Mouse (Mus musculus) stomach, postnatal 0 days (tissue): ENCODE results near the gene Gm20431. TPM values are rescaled to one million over a fixed set of nuclear protein-coding genes. Genes with fewer than 3 reads are reported as not detected.

Experiments
- ATAC-seq: fragments of 200-750 bp; cut with Nextera tagmentation; 2 replicates; pipeline ENCODE4 v1.8.0; 2017; ENCODE audit not compliant: low FRiP score, low TSS enrichment
- DNase-seq: peaks from one replicate; pipeline ENCODE4 v3.0.0-alpha.2; 2016; ENCODE audit warnings: low spot score
- H3K27ac ChIP-seq: fragments of 300-500 bp; sonication (generic); replicated peaks from 2 replicates; pipeline ENCODE4 v1.5.1; 2014; ENCODE audit warnings: mild to moderate bottlenecking, control low read depth
- H3K27me3 ChIP-seq: fragments of 300-500 bp; sonication (generic); 2 replicates; pipeline ENCODE4 v1.6.1; 2014; ENCODE audit warnings: low read length; ENCODE audit not compliant: control insufficient read depth, insufficient read depth
- H3K36me3 ChIP-seq: fragments of 300-500 bp; sonication (generic); 2 replicates; pipeline ENCODE4 v1.6.1; 2014; ENCODE audit warnings: low read length, mixed read lengths; ENCODE audit not compliant: control insufficient read depth, insufficient read depth
- H3K4me1 ChIP-seq: fragments of 300-500 bp; sonication (generic); replicated peaks from 2 replicates; pipeline ENCODE4 v1.6.1; 2014; ENCODE audit warnings: antibody characterized with exemption; ENCODE audit not compliant: control insufficient read depth, insufficient read depth
- H3K4me2 ChIP-seq: fragments of 300-500 bp; sonication (generic); replicated peaks from 2 replicates; pipeline ENCODE4 v1.6.1; 2014; ENCODE audit warnings: low read depth, mild to moderate bottlenecking, control low read depth, moderate library complexity
- H3K4me3 ChIP-seq: fragments of 300-500 bp; sonication (generic); 2 replicates; pipeline ENCODE4 v1.5.1; 2014; ENCODE audit warnings: low read depth, low read length, control low read depth
- H3K9ac ChIP-seq: fragments of 300-500 bp; sonication (generic); 2 replicates; pipeline ENCODE4 v1.6.1; 2014; ENCODE audit warnings: mild to moderate bottlenecking, low read length, control low read depth, mixed read lengths
- H3K9me3 ChIP-seq: fragments of 300-500 bp; sonication (generic); 2 replicates; pipeline ENCODE4 v1.6.1; 2016; ENCODE audit warnings: low read length; ENCODE audit not compliant: control insufficient read depth
- CTCF ChIP-seq: IDR thresholded peaks from 2 replicates; pipeline ENCODE4 v1.5.1; 2016; ENCODE audit warnings: antibody characterized with exemption, low read depth, mild to moderate bottlenecking, moderate library complexity
- EP300 ChIP-seq: optimal IDR thresholded peaks from 2 replicates; pipeline ENCODE3; 2016; ENCODE audit warnings: antibody characterized with exemption
- WGBS: fragments of 180-500 bp; shearing (Covaris S2); extraction: QIAGEN DNeasy Blood & Tissue Kit; methylation state at CpG from one replicate; pipeline ENCODE4 v1.1.7; 2014; 5-methylcytosine and 5-hydroxymethylcytosine counted together
- polyA plus RNA-seq: library from polyadenylated mRNA; unstranded; fragments of >200 nt; fragmentation: Nextera tagmentation; extraction: Ambion mirVana; gene quantifications from 2 replicates; pipeline ENCODE4 v1.2.1, GENCODE M21; 2015

The Gm20431 gene
- polyA plus RNA-seq, 1 experiment from 2014 or later, result 13.4 TPM

- Histone ChIP-seq H3K4me1 (0 out of 2 replicates have a peak, but pooled peaks cover 4% of the 10 kb centered on the region), H3K9me3 (no peaks in the 10 kb centered on the region), H3K27ac (peak overlapping the region; percentile 86), H3K4me3 (no peak overlapping the region), H3K36me3 (no peaks in the 10 kb centered on the region), H3K4me2 (no peak overlapping the region), H3K27me3 (no peaks in the 10 kb centered on the region), H3K9ac (peak overlapping the region; percentile 53)
- peak; percentile 16; the same call in 1 of the 2 replicates for ATAC-seq
- DNase-seq, result no peak
- WGBS, result 32% methylated on average over 14 of the region's 14 CpGs
- TF ChIP-seq EP300 (no peak), CTCF (no peak)
Measured at GRCm38 (mm10) chr2:167595761-167596171, 65.5 kb downstream of the Gm20431 start.

GRCm38 (mm10) chr2:167594444-167594934 lies 66.8 kb downstream of the Gm20431 start:
- Histone ChIP-seq H3K9ac (no peak overlapping the region), H3K4me3 (no peak overlapping the region), H3K9me3 (no peaks in the 10 kb centered on the region), H3K27ac (peak overlapping the region; percentile 86), H3K4me1 (0 out of 2 replicates have a peak, but pooled peaks cover 7% of the 10 kb centered on the region), H3K4me2 (no peak overlapping the region), H3K36me3 (no peaks in the 10 kb centered on the region), H3K27me3 (no peaks in the 10 kb centered on the region)
- ATAC-seq (peak; percentile 59; the same call in 1 of the 2 replicates), DNase-seq (peak; percentile 58)
- TF ChIP-seq CTCF, result peak; percentile 59
- TF ChIP-seq EP300, result no peak
- 28% methylated on average over 10 of the region's 10 CpGs for WGBS

GRCm38 (mm10) chr2:167593551-167594250 lies 67.6 kb downstream of the Gm20431 start:
- Histone ChIP-seq H3K9ac (no peak overlapping the region), H3K4me2 (no peak overlapping the region), H3K4me1 (0 out of 2 replicates have a peak, but pooled peaks cover 7% of the 10 kb centered on the region), H3K9me3 (no peaks in the 10 kb centered on the region), H3K27ac (peak overlapping the region; percentile 86), H3K27me3 (no peaks in the 10 kb centered on the region), H3K4me3 (no peak overlapping the region), H3K36me3 (no peaks in the 10 kb centered on the region)
- TF ChIP-seq EP300 (no peak), CTCF (no peak)
- WGBS, result 72% methylated on average over 4 of the region's 4 CpGs
- DNase-seq (no peak), ATAC-seq (no peak)

GRCm38 (mm10) chr2:167588774-167589577 lies 72.3 kb downstream of the Gm20431 start:
- H3K9ac ChIP-seq, result 0 out of 2 replicates have a peak overlapping the region, but pooled peaks have one; percentile 27
- DNase-seq, result peak; percentile 68
- peak overlapping the region; percentile 12 for H3K4me3 ChIP-seq

GRCm38 (mm10) chr2:167586976-167587375 lies 74.3 kb downstream of the Gm20431 start:
- Histone ChIP-seq H3K27me3 (no peaks in the 10 kb centered on the region), H3K4me2 (no peak overlapping the region), H3K9ac (no peak overlapping the region), H3K4me3 (no peak overlapping the region), H3K27ac (peak overlapping the region; percentile 70), H3K36me3 (no peaks in the 10 kb centered on the region), H3K9me3 (no peaks in the 10 kb centered on the region), H3K4me1 (0 out of 2 replicates have a peak, but pooled peaks cover 3% of the 10 kb centered on the region)
- ATAC-seq (peak; percentile 34; the same call in 1 of the 2 replicates), DNase-seq (peak; percentile 37)
- no peak for TF ChIP-seq CTCF
- no peak for TF ChIP-seq EP300
- 17% methylated on average over 9 of the region's 9 CpGs for WGBS

More at GRCm38 (mm10) chr2:167588774-167589577, 72.3 kb downstream of the Gm20431 start:
- ATAC-seq, result peak; percentile 77
- no peak for TF ChIP-seq EP300
- no peak for TF ChIP-seq CTCF
- peak overlapping the region; percentile 35 for H3K4me2 ChIP-seq
- peak overlapping the region; percentile 78 for H3K27ac ChIP-seq
- H3K27me3 ChIP-seq, result no peaks in the 10 kb centered on the region
- 32% methylated on average over 20 of the region's 21 CpGs for WGBS
- H3K36me3 ChIP-seq, result no peaks in the 10 kb centered on the region
- no peaks in the 10 kb centered on the region for H3K9me3 ChIP-seq
- 0 out of 2 replicates have a peak, but pooled peaks cover 3% of the 10 kb centered on the region for H3K4me1 ChIP-seq
